Mouse (Mus musculus) thymus, adult 2 months (tissue): ENCODE data around the gene Panx1. TPM values are rescaled to one million over a fixed set of nuclear protein-coding genes. Genes with fewer than 3 reads are reported as not detected.

ENCODE experiments used
- DNase-seq: peaks from one replicate; pipeline ENCODE4 v3.0.0; 2021
- H3K27ac ChIP-seq: fragments of 200-500 bp; 2 replicates; pipeline ENCODE4 v1.5.1; 2012; ENCODE audit warnings: low read length, control low read depth; ENCODE audit not compliant: control insufficient read depth, insufficient read depth
- H3K27me3 ChIP-seq: fragments of 200-500 bp; 2 replicates; pipeline ENCODE4 v1.6.1; 2012; ENCODE audit warnings: mild to moderate bottlenecking, low read length, moderate library complexity, mixed read lengths; ENCODE audit not compliant: control insufficient read depth, insufficient read depth
- H3K36me3 ChIP-seq: fragments of 200-500 bp; 2 replicates; pipeline ENCODE4 v1.6.1; 2012; ENCODE audit warnings: mild to moderate bottlenecking, low read length, moderate library complexity; ENCODE audit not compliant: control insufficient read depth, insufficient read depth
- H3K4me1 ChIP-seq: fragments of 200-500 bp; replicated peaks from 2 replicates; pipeline ENCODE4 v1.6.1; 2012; ENCODE audit warnings: low read length; ENCODE audit not compliant: control insufficient read depth, insufficient read depth
- H3K4me3 ChIP-seq: fragments of 200-500 bp; 2 replicates; pipeline ENCODE4 v1.5.1; 2012; ENCODE audit warnings: mild to moderate bottlenecking, low read length, control low read depth, moderate library complexity; ENCODE audit not compliant: control insufficient read depth, insufficient read depth
- CTCF ChIP-seq: fragments of 200-500 bp; IDR thresholded peaks from 2 replicates; pipeline ENCODE4 v1.5.1; 2012; ENCODE audit warnings: mild to moderate bottlenecking, control low read depth, low read length, moderate library complexity, borderline replicate concordance; ENCODE audit not compliant: control insufficient read depth, poor library complexity, insufficient read depth; ENCODE audit errors: extremely low read depth
- POLR2A ChIP-seq: fragments of 200-500 bp; IDR thresholded peaks from 2 replicates; pipeline ENCODE4 v1.6.1; 2012; ENCODE audit warnings: mild to moderate bottlenecking, low read length, control low read depth, moderate library complexity; ENCODE audit not compliant: control insufficient read depth, poor library complexity, insufficient read depth; ENCODE audit errors: extremely low read depth
- WGBS: fragments of 180-500 bp; shearing (Covaris S2); methylation state at CpG from one replicate; pipeline ENCODE4 v1.1.7; 2018; 5-methylcytosine and 5-hydroxymethylcytosine counted together
- polyA plus RNA-seq: library from polyadenylated mRNA; depleted of rRNA; stranded (reverse); fragments of >200 nt; gene quantifications from 2 replicates; pipeline ENCODE4 v1.2.3, GENCODE M21; 2012

The Panx1 gene
- polyA plus RNA-seq, 1 experiment = 155 TPM

DNA sequence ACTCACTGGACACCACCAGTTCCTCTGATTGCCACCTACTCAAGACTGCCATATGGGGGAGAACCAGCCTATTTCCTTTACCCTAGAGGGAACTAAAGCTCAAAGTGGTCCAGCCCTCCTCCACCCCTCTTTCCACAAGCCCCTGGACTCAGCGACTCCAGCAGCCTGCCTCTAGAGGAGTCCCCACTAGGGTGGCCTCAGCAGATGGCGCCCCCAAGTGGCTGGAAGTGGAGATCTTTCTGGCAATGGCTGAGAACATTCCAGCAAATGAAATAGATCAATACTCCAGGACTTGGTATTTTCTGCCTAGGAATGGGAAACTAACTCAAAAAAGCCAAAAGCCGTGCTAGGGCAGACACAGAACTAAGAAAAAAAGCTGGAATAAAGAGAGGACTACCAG is 17.6 kb downstream of the Panx1 start:
- H3K4me3 ChIP-seq = no peak overlapping the region
- 50% methylated on average over 3 of the region's 3 CpGs for WGBS
- TF ChIP-seq POLR2A = no peak
- TF ChIP-seq CTCF = peak; percentile 67; the same call in 1 of the 2 replicates
- H3K27ac ChIP-seq = no peak overlapping the region
- no peaks in the 10 kb centered on the region for H3K4me1 ChIP-seq
- 0 out of 2 replicates have a peak, but pooled peaks cover 5% of the 10 kb centered on the region for H3K36me3 ChIP-seq
- DNase-seq = no peak
- no peaks in the 10 kb centered on the region for H3K27me3 ChIP-seq

DNA sequence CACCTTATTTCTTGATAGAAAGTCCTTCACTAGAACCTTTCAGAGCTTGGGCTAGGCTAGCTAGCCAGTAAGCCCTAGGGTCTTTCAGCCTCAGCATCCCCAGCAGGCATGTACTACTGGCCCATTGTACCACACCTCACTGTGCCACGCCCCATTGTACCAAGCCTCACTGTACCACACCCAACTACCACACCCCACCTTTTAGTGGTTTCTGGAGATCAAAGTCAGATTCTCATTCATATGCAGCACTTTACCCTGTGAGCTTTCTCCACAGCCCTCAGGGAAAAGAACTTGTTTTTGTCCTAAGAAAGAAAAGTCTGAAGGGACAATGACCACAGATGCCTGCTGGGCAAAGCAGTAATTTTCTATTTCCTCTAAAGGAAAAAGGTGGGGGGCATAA is 22.2 kb downstream of the Panx1 start:
- WGBS = 74% methylated on average over 1 of the region's 1 CpGs

DNA sequence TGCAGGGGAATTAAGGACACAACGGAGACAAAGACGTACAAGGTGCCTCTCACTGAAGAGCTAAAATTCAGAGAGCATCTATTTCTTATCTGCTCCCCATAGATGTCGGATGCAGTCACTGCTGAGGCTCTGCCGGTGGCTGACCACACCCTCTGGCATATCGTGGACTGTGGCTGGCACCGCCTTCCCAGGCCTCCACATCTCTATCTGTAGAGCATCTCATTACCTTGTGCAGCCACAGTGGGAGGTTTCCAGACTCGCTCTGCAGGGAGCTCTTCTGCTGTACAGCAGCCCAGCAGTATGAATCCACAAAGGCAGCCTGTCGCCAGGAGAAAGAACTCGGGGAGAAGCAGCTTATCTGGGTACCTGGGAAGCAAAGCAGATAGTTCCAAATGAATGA is 24.1 kb downstream of the Panx1 start:
- peaks cover 44% of the 10 kb centered on the region for H3K4me1 ChIP-seq
- H3K36me3 ChIP-seq = no peaks in the 10 kb centered on the region
- WGBS = 77% methylated on average over 9 of the region's 9 CpGs
- no peak overlapping the region; the same call in 1 of the 2 replicates for H3K27ac ChIP-seq
- H3K27me3 ChIP-seq = no peaks in the 10 kb centered on the region
- TF ChIP-seq CTCF (no peak), POLR2A (no peak)
- H3K4me3 ChIP-seq = no peak overlapping the region
- DNase-seq = no peak

More for the DNA sequence above, 22.2 kb downstream of the Panx1 start:
- Histone ChIP-seq H3K27ac (no peak overlapping the region), H3K36me3 (no peaks in the 10 kb centered on the region), H3K27me3 (no peaks in the 10 kb centered on the region), H3K4me3 (no peak overlapping the region), H3K4me1 (peaks cover 29% of the 10 kb centered on the region)
- no peak for DNase-seq
- TF ChIP-seq POLR2A (no peak), CTCF (no peak)

DNA sequence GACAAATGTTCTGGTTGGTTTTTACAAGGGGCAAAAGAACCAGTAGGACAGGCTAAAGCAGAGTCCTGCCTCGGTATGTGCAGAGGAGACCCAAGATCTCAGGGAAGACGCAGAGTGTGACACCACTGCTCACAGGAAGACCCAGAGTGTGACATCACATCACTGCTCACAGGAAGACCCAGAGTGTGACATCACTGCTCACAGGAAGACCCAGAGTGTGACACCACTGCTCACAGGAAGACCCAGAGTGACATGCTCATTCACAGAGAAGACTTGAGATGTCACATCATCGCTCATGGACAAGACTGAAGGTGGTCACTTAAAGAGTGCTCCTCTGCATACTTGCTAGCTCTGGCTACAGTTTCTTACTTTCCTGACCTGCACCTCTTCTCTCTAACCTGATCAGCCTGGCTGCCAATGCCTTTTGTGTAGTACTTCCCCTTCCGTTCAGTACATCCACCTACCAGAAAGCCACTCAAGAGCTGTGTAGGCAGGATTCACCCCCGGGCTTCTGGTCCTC is 24.7 kb downstream of the Panx1 start:
- H3K36me3 ChIP-seq = no peaks in the 10 kb centered on the region
- H3K27me3 ChIP-seq = no peaks in the 10 kb centered on the region
- DNase-seq = no peak
- 79% methylated on average over 5 of the region's 5 CpGs for WGBS
- H3K4me1 ChIP-seq = peaks cover 44% of the 10 kb centered on the region
- no peak overlapping the region for H3K4me3 ChIP-seq
- TF ChIP-seq POLR2A (no peak), CTCF (no peak)
- H3K27ac ChIP-seq = no peak overlapping the region; the same call in 1 of the 2 replicates

DNA sequence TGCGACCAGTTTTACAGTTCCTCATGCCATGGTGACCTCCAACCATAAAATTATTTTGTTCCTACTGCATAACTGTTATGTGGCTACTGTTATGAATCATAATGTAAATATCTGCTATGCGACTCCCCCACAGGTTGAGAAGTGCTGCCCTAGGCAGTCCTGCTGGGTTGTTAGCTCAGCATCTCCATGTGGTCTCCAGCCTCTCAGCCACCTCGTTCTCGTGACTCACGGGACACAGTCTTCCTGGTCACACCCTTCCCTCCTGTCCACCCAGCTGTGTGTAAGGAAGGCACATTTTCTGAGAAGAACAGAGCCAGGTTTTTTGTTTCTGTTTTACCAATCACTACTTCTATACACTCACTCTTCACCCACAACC is 26.5 kb downstream of the Panx1 start:
- Histone ChIP-seq H3K36me3 (no peaks in the 10 kb centered on the region), H3K4me1 (peaks cover 56% of the 10 kb centered on the region), H3K27me3 (no peaks in the 10 kb centered on the region), H3K27ac (peak overlapping the region; percentile 95), H3K4me3 (peak overlapping the region; percentile 13; the same call in 1 of the 2 replicates)
- TF ChIP-seq POLR2A (no peak), CTCF (no peak)
- 11% methylated on average over 5 of the region's 5 CpGs for WGBS
- DNase-seq = no peak

DNA sequence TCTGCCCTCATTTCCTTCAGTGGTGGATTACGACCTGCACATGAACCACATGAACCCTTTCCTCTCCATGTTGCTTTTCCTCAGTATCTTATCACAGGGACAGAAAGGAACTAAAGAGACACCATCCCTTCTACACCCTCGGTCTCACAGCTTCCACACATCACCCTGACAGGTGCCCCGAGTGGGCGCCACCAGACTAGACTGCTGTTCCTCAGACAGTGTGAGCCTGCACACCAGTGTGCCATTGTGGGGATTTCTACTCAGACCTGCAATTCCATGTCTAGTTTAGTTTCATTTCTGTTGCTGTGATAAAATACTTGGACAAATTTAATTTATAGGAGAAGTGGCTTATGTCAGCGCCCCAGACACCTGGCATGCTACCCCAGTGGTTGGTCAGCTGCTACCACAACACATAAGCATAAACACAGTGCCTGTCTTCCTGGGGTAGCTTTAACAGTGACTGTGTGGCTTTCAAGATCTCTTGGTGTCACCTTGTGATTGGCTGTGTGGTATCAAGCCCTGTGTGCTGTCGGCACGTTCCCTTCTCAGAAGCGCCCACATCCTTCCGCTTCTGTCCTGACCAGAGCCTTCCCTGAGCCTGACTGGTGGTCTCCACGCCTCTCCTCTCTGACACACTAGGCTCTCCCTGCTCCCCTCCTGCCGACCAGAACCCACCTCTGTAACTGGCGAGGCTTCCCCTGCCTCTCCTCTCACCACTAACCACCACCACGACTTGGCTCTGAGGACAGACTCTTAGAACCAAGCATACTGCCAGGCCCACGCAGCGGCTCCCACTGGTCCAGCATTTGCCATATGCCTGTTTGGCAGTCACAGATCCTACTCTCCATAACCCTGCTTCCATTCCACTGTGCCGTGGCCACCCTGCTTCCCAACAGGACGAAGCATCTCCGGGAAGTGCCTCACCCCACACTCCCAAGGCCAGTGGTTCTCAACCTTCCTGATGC is 27.2 kb downstream of the Panx1 start:
- Histone ChIP-seq H3K27ac (peak overlapping the region; percentile 95), H3K27me3 (no peaks in the 10 kb centered on the region), H3K4me1 (peaks cover 58% of the 10 kb centered on the region), H3K36me3 (no peaks in the 10 kb centered on the region), H3K4me3 (peak overlapping the region; percentile 13)
- 5% methylated on average over 18 of the region's 18 CpGs for whole genome bisulfite sequencing
- TF ChIP-seq POLR2A (0 out of 2 replicates have a peak, but pooled peaks have one; percentile 39), CTCF (no peak)
- peak; percentile 76 for DNase-seq
